Mouse (Mus musculus): ENCODE data around the gene Etnk1.

GRCm38 (mm10) chr6:143243191-143243590 is 76.2 kb downstream of the Etnk1 start:
- TF ChIP-seq CTCF (IDR thresholded peaks at IDR 0.05; ENCODE audit: low read depth) = no peak
- TF ChIP-seq EP300 (IDR thresholded peaks at IDR 0.05; ENCODE audit: low read depth) = no peak
